Mouse (Mus musculus): ENCODE measurements around the gene Hist1h2ak.
A peak's percentile ranks its signal among the peaks of the same experiment; 100 is the strongest.
"Not testable (repeated sequence)": the region's sequence is repeated elsewhere in the genome, so short reads cannot be mapped to it uniquely, and the experiment has no call there.

Gene Hist1h2ak

DNA sequence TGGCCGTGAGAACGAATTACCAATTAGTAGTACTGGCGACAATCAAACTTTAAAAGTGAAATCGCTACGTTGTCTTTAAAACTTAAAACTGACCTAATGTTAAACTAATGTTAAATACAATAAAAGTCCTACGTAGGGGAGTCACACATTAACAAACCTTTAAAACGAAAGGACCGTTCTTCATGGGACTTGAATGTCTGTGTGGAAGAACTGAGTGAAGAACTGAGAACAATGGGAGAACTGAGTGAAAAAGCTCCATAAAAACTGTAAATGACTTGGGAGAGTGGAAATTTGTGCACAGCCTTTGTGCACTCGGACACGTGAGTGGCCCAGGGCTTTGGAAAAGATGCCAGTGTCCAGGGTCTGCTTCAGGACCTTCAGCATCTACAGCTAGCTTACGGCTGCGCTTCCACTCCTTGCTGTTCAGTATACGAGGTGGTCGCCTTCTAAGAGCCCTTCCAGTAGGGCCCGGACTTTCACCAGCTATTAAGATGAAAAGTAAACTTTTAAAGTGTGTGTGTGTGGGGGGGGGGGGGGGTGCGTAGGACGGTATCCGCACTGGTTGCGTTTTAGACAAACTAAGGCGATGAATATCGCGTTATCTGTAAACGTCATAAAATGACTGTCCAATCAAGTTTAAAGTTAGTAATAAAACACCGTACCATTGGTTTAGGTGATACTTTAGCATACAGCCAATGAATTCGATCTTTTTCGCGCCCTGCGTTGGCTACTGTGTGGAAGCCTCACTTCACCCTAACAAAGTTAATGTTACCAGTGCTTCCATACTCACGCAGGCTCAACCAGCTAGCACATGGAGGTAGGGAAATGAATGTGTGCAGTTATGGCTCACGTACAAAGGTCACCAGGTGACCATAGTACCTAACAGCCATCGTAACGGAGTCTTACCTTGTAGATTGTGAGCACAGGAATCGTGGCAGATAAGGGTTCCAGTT is 25.5 kb upstream of the Hist1h2ak start:
- DNase-seq (ENCODE audit: low spot score in 2 of 2): peak; percentile 76 to 78

GRCm38 (mm10) chr13:21755707-21756106 is 2.1 kb upstream of the Hist1h2ak start:
- no peak for DNase-seq (ENCODE audit: low spot score in 2 of 2)

- not testable (repeated sequence) for DNase-seq (ENCODE audit: low spot score in 2 of 2)
Measured at GRCm38 (mm10) chr13:21754294-21755001, 821 bp upstream of the Hist1h2ak start.

- no peak for DNase-seq (ENCODE audit: low spot score in 2 of 2)
Measured at GRCm38 (mm10) chr13:21753051-21753523, 540 bp downstream of the Hist1h2ak start.

DNA sequence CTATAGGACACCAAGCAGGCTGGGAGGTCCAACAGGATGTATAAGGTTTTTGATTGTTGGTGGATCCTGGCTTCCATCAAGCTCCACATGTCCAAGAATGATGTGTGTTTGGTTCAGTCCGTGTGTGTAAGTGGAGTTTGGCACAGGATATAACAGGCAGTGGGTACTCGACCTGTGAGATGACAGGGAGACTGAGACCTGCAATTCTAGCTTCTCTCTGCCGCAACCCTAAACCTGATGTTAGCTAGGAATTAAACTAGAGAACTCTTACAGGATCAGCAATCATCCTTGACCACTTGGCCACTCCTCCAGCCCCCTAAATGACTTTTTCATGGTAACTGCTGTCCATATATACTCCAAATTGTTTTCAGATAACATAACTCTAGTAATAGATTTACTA is 1.3 kb downstream of the Hist1h2ak start:
- no peak for DNase-seq (ENCODE audit: low spot score in 2 of 2)

- DNase-seq (ENCODE audit: low spot score in 2 of 2): no peak
Measured at GRCm38 (mm10) chr13:21751827-21752226, 1.8 kb downstream of the Hist1h2ak start.

DNA sequence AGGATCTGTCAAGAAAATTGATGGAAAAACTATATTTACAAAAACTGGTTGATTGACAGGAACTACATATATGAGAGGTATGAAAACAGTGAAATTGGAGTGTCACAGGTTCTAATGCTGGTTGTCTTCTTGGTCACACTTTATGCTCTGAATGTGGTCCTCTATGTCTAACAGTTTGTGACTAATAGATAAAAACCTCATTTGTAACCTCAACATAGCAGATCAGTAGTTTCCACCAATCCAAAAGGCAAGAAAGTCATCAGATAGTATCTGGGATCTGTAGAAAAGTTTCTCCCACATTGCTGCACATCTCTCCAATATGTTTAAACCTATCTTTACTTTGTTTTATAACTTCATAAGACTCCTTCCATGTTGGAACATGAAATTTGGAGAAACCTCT is 2.2 kb downstream of the Hist1h2ak start:
- no peak for DNase-seq (ENCODE audit: low spot score in 2 of 2)

DNA sequence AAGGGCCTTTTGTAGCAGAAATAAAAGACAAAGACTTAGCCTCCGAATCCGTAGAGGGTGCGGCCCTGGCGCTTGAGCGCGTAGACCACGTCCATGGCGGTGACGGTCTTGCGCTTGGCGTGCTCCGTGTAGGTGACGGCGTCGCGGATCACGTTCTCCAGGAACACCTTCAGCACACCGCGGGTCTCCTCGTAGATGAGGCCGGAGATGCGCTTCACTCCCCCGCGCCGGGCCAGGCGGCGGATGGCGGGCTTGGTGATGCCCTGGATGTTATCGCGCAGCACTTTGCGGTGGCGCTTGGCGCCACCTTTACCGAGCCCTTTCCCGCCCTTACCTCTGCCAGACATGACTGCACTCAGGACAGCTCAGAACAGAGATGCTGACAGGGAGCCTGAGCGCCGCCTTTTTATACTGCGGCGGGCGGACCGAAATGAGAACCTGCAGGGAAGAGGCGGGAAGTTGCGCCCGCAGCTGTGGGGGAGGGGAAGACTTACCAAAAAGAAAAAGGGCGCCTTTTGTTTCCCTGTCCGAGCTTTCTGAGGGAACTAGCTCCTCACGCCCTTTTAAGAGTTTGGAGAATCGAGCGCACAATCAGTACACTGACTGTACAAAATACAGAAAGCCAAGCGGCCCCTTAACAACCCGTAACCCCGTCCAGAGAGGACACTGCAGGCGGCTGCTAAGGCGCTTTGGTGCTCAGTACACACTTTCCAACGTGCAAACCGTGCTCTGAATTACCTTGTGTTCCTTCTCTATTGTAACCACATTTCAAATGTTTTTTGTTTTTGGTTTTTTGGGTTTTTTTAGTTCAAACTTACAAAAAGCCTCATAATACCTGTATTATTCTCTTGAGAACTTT is 3.2 kb downstream of the Hist1h2ak start, which contains the start of gene Hist1h4k:
Hist1h4k (minus strand) TSS at position 347 of the 859 bp plus-strand sequence.
- DNase-seq (ENCODE audit: low spot score in 2 of 2): peak; percentile 80 to 95

DNA sequence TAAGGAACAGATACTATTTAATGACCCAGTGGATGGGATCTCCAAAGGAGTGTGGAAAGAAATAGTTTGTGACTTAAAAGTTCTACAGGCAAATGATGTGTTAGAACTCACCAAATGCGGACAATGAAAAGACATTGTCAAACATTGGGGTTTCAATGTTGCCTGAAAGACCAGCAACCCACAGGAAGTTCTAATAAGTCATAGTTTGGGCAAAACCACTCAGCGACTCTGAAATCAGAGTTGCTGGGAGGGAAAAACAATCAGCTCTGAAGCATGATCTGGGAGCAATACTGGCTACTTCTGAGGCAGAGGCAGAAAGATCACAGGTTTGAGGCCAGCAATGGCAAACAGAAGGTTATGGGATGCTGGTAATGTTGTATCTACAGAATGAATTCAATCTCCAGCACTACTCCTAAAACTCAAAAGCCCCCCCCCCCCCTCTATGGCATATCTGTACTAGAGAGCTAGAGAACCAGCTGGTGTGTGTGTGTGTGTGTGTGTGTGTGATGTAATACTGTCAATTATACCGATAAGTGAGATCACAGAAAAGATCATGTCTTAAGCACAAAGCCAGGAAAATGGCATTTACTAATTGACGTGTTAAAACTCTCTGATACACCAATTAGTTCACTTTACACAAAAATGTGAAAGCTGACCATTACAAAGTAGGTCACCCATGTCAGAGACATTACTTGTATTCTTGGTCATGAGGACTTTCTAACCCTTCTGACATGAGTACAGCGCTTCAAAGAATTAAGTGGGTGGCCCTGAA is 4.1 kb downstream of the Hist1h2ak start:
- no peak for DNase-seq (ENCODE audit: low spot score in 2 of 2)

DNA sequence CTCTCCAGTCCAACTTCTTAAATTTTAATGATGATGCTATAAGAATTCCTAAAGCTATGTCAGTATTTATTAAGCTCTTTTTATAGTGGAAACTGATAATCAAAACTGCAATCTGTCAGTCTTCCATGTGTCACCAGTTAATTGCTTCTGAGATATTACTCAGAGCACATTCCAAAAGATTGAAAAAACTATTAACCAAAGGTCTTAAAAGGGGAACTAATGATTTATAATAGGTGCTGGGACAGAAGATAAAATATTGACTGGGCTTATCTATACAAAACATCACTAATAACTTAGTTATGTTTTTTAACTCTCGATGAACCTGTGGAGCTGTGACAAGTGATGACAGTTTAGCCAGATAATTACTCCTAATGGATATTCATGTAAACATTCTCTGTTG is 8.6 kb downstream of the Hist1h2ak start:
- DNase-seq (ENCODE audit: low spot score in 2 of 2): no peak

DNA sequence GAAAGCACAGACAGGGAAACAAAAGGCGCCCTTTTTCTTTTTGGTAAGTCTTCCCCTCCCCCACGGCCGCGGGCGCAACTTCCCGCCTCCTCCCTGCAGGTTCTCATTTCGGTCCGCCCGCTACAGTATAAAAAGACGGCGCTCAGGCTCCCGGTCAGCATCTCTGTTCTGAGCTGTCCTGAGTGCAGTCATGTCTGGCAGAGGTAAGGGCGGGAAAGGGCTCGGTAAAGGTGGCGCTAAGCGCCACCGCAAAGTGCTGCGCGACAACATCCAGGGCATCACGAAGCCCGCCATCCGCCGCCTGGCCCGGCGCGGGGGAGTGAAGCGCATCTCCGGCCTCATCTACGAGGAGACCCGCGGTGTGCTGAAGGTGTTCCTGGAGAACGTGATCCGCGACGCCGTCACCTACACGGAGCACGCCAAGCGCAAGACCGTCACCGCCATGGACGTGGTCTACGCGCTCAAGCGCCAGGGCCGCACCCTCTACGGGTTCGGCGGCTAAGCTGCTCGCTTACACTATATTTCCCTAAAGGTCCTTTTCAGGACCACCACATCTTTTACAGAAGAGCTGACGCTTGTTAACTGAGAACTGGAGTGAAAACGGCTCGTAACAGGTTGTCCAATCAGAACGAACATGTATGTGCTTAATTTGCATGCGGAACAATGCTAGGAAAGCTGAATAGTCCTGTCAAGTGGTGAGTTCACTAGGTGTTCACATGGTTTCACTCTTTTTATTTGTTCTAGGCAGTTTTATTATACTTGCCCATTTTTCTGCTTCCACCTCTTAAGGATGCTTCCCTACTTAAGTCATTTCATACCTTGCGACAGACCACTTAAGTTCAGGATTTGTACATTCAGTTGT is 18.5 kb downstream of the Hist1h2ak start, which contains the start of gene Hist1h4j:
Hist1h4j (plus strand) TSS at position 159 of the 862 bp plus-strand sequence.
- peak in 1 of 2 experiments; percentile 83 for DNase-seq (ENCODE audit: low spot score in 2 of 2)

GRCm38 (mm10) chr13:21734010-21734905 is 19.4 kb downstream of the Hist1h2ak start:
- DNase-seq (ENCODE audit: low spot score in 2 of 2): peak in 1 of 2 experiments; percentile 80

- DNase-seq (ENCODE audit: low spot score in 2 of 2): no peak
Measured at GRCm38 (mm10) chr13:21733466-21733865, 20.2 kb downstream of the Hist1h2ak start.

DNA sequence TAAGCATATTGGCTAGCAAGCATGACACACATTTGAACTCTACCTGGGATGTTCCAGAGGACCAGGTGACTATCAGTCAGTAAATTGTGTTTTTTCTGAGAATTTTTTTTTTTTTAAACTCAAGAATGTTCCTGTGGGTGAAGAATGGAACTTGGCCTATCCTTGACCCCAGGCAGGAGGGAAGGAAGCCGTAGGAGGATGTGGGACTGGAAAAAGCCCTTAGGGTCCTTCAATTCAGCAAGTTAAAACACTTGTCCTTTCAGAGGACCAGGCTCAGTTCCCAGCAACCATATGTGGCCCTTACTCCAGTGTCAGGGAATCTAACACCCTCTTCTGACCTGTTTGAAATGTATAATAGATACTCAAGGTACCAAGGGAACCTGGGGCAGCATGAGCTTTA is 24.1 kb downstream of the Hist1h2ak start:
- DNase-seq (ENCODE audit: low spot score in 2 of 2): no peak

GRCm38 (mm10) chr13:21727948-21728572 is 25.6 kb downstream of the Hist1h2ak start:
- DNase-seq (ENCODE audit: low spot score in 2 of 2): no peak

GRCm38 (mm10) chr13:21722993-21723836 is 30.4 kb downstream of the Hist1h2ak start:
- no peak for DNase-seq (ENCODE audit: low spot score in 2 of 2)

- no peak for DNase-seq (ENCODE audit: low spot score in 2 of 2)
Measured at GRCm38 (mm10) chr13:21722373-21722925, 31.2 kb downstream of the Hist1h2ak start.

Measured in left cerebral cortex, adult 9 months (tissue).